Mouse (Mus musculus) gastrocnemius, postnatal 14 days (tissue): ENCODE measurements around the gene Psors1c2. TPM values are rescaled to one million over a fixed set of nuclear protein-coding genes. Genes with fewer than 3 reads are reported as not detected.
A peak's percentile ranks its signal among the peaks of the same experiment; 100 is the strongest.

Source experiments
- DNase-seq: peaks from one replicate; pipeline ENCODE4 v3.0.0; 2021; ENCODE audit warnings: mixed read lengths
- intact Hi-C: fragments of 180-260 bp; cut with DNase I; formaldehyde crosslinking; loops from one replicate; pipeline ENCODE4 v1.15.1; 2025; ENCODE audit warnings: low total_unique reads
- total RNA-seq, 2 experiments: library from RNA; stranded (reverse); gene quantifications; 2 replicates each; pipeline ENCODE4 v1.2.3; 2021

Psors1c2 gene
- total RNA-seq, 2 experiments from 2014 or later = not detected

DNA sequence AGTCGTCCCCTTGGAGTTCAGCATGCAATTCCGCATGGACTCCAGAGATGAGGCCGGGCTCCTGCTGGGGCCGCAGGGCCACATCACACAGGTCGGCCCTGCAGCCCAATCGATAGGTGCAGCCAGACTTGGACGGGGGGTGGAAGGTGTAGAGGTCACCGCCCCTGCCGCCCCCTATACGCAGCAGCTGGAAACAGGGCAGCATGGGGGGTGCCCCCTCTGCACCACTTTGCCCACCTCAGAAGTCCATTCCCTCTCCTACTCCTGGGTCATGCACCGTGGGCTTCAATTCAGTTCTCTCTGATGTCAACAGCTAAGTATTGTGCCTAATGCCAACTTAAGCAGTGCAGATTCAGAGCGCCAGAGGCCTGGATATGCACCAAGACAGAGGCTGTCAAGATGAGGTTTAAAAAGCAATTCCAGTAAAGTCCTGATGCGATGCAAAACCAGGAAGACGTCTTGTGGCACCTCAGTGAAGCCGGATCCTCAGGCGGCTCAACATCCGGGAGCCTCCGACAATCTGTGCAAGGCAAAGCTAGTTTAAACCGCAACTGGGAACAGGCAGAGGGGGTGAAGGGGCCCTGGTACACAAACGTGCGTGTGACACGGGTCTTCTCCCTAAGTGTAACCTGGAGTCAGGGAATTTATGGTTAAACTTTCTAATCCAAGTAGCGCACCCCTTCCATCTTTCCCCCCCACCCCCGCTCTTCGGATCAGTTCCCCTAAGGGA lies 16.9 kb upstream of the Psors1c2 start:
- no peak for DNase-seq
- intact Hi-C loops = no loop called here

- intact Hi-C loops = no loop called here
- DNase-seq = peak; percentile 97
Observed at GRCm38 (mm10) chr17:35516652-35517500, 16.1 kb upstream of the Psors1c2 start, which contains the start of the genes Tcf19 and Cchcr1. TSS of gene Tcf19 (minus strand) at chr17:35516824. TSS of gene Cchcr1 (plus strand) at chr17:35517100.

- DNase-seq = no peak
- intact Hi-C loops = no loop called here
Observed at GRCm38 (mm10) chr17:35517526-35517925, 15.5 kb upstream of the Psors1c2 start.

DNA sequence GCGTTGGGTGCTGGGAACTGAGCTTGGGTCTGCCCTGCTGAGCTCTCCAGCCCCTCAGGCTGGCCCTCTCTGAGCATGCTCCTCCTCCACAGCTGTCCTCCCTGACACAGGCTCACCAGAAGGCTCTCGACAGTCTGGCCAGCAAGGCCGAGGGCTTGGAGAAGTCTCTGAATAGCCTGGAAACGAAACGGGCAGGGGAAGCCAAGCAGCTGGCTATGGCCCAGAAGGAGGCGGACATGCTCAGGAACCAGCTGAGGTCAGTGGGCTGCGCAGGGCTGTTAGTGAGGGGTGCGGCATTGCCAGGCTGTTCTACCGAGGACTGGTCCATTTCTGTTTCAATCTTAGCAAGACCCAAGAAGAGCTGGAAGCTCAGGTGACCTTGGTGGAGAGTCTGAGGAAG lies 8.6 kb upstream of the Psors1c2 start:
- peak; percentile 46 for DNase-seq
- intact Hi-C loops = no loop called here

DNA sequence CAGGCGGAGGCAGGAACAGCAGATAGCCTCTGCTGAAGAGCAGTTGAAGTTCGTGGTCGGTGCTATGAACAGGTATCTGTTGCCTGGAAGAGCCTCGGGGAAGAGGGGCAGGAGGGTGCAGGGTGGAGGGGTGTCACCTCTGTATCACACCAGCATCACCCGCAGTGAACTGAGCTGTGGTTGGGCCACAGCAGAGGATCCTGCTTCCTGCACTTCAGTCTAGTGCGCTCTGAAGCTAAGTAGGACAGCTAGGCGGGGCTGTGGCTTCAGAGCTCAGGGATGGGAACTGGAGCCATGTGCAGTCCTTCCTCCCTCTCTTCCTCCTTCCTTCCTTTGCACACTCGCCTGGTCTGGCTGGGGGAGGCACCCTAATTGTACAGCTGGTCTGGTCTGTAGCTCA lies 6.4 kb upstream of the Psors1c2 start:
- DNase-seq = no peak
- intact Hi-C loops = no loop called here

GRCm38 (mm10) chr17:35532360-35532759 lies 641 bp upstream of the Psors1c2 start:
- DNase-seq = no peak
- intact Hi-C loops = no loop called here

DNA sequence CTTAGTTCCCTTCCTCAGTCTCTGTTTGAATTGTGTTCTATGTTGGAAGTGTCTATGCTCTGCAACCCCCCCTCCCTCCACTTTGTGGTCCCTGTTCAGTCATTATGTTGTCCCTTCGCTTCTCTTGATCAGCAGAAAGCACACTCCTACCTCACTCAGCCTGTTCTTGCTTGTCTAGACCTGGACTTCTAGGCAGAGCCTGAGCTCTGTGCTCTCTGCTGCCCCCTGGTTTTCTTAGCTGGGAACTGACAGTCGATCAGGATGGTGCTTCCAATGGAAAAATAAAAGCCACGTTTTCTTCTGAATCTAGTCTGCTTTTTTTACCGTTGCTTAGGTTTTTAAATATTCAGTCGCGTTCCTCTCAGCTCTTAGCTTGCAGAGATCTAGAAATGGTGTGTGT lies 1.3 kb downstream of the Psors1c2 start:
- peak; percentile 71 for DNase-seq
- intact Hi-C loops = no loop called here

DNA sequence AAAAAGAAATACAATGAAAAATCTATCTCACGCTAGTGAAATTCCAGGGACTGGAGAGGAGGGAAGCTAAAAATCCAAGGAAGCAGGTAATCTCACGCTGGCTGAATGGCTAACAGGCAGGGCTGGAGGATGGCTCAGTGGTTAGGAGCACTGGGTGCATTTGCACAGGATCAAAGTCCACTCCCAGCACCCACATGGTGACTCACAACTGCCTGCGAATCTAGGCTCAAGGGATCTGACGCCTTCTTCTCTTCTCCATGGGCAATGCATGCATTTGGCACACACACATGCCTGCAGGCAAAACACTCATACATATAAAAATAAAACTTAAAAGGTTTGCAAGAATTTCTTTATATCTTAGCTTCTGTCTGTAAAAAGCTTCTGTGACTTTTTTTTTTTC lies 4.4 kb downstream of the Psors1c2 start:
- intact Hi-C loops = no loop called here

GRCm38 (mm10) chr17:35538476-35538875 lies 5.5 kb downstream of the Psors1c2 start:
- no peak for DNase-seq
- intact Hi-C loops = no loop called here

More for the DNA sequence above, 4.4 kb downstream of the Psors1c2 start:
- no peak for DNase-seq

DNA sequence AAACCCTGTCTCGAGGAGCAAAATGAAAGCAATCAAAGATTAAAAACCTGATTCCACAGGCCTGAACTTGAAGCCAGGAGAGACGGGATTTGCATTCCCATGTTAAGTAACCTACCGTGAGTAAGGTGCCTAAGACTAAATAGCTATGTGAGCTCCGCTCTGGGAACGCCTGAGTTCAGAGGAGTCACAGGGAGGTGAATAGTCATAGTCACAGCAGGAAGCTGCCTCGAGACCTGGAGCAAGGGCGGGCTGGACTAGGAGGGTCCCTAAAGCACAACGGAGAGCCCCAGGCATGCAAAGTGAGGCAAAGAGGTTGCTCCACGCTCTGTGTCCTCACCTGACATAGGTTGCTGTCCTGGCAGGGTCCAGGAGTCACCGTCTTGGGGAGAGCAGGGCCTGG lies 6.5 kb downstream of the Psors1c2 start:
- intact Hi-C loops = no loop called here
- DNase-seq = no peak

DNA sequence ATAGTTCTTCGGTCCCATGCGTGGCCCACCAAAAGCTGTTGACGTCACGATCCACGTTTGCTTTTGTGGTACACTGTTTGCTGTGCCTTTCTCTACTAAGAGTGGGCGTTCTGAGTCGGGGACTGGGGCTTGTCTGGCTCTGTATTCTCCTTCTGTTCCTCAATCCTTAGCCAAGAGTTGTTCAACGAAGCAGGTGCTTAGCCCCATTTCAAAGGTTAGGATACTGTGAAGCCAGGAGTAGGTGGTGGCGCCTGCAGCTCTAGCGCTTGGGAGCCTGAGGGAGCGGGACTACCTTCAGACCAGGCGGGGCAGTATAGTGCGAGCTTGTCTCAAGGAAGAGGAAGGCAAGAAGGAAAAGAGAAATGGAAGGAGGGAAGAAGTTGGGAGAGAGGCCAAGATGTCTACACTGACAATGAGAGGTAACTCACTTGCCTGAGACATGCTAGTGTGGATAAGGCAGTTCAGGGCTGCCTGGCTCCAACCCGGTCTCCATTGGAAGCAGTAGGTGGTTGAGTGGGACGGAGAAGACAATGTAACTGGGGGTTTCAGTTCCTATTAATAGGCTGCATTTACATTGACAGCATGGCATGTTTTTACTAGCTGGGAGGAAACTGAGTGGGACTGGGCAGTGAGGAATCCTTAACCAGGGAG lies 9.9 kb downstream of the Psors1c2 start:
- intact Hi-C loops = no loop called here
- no peak for DNase-seq

DNA sequence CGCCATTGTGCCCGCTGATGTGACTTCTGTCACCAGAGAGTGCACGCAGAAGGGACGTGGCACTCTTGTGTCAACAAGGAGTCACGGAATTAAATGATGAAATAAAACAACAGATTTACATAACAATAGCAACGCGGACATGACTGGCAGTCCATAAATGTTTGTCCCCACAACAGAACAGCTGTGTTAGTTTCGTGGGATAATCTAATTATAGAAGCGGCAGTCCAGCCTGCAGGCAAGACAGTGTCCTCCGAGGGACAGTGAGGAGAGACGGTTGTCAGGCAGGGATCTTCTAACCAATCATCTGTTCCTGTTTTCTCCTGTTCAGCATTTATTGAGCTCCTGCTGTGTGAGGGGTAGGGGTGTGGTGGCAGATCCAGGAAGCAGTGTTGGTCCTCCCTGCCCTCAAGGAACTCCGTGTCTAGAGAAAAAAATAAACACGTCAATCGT lies 10.4 kb downstream of the Psors1c2 start:
- no peak for DNase-seq
- intact Hi-C loops = no loop called here

DNA sequence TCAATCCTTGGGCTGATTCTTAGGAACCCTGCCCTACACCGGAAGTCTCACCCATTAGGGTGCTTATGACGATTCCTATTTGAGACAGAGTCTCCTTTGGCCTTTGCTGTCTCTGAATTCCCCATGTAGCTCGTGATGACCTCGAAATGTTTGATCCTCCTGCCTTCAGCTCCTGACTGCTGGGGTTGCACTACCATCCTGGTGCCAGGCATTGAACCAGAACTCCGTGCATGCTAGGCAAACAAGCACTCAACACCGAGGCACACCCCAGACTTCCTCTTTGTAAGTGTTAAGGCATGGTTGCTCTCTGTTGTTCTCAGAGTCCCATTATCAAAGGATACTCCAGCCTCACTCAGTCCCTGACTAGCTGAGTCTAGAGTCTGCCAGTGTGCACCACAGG lies 11.0 kb downstream of the Psors1c2 start:
- intact Hi-C loops = no loop called here
- no peak for DNase-seq

- intact Hi-C loops = no loop called here
- DNase-seq = no peak
Observed at GRCm38 (mm10) chr17:35544680-35545079, 11.7 kb downstream of the Psors1c2 start.

DNA sequence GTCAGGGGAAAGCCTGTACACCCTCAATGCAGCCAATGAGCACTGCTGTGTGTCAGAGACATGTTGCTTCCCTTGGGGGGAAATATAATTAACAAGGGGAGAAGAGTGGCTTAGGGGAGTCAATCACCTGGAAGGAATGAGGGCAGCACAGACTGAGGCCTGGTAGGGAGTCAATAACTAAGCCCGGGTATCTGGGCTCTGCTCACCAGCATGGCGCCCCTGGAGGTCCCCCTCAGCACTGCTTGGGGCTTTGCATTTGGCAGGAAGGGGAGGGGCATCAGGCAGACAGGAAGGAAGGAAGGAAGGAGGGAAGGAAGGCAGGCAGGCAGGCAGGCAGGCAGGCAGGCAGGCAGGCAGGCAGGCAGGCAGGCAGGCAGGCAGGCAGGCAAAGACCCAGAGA lies 14.5 kb downstream of the Psors1c2 start:
- intact Hi-C loops = no loop called here
- DNase-seq = no peak

- intact Hi-C loops = no loop called here
- DNase-seq = no peak
Observed at GRCm38 (mm10) chr17:35548636-35549035, 15.6 kb downstream of the Psors1c2 start.

DNA sequence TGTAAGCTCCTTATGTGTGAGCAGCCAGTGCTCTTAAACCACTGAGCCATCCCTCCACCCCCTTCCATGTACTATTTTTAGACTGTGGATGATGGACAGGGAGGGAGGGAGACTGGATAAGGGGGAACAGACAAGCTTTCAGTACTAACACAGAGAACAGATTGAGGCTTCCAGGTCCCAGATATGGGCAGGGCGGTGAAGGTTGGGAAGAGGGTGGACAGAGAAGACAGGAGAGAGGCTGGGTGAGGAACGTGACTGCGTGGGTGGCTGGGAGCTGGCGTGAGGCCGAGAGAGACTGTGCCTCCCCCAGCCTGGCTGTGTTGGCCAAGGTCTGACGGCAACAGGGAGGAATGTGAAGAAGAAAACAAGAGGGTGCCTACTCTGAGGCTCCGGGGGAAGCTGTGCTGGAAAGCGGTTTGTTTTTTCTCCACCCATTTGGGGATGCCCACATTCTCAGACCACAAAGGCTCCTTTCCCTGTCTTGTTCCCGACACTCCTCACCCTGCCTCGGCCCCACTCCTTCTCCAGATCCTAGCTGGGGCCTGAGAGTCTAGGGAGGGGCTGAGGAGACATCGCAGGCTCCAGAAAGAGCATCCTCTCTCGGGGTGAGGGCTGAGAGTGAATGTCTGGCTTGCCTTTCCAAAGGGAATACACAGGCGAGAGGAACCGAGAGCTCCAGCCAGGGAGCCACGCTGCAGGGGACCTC lies 16.6 kb downstream of the Psors1c2 start:
- DNase-seq = peak; percentile 70
- intact Hi-C loops = no loop called here

- intact Hi-C loops = no loop called here
- no peak for DNase-seq
Observed at GRCm38 (mm10) chr17:35550143-35550494, 17.1 kb downstream of the Psors1c2 start.

DNA sequence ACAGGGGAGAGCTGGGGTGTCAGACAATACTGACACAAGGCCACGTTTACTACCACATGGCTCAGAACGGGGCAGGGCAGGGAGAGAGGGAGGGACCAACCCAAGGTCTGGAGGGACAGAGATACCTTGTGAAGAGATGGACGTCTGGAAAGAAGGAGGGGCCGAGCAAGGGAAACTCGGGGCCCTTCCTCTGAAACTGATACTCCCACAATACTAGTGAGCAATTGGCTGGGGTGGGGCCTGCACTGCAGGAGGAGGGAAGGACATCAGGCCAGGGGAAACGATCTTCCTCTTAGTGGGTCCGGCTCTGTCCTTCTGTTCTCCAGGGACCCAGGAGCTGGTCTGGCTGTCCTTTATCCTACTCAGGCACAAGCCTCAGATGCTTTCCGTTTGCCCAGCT lies 17.9 kb downstream of the Psors1c2 start:
- DNase-seq = no peak
- intact Hi-C loops = no loop called here
